Mouse (Mus musculus) E14TG2a.4 (cell line): ENCODE measurements around the gene Mast3.

Experiments used
- CTCF ChIP-seq: conservative IDR thresholded peaks from 2 replicates; pipeline ENCODE4 v1.5.1; 2014; ENCODE audit warnings: low read length
- NANOG ChIP-seq: IDR thresholded peaks from 2 replicates; pipeline ENCODE4 v1.6.1; 2014; ENCODE audit warnings: borderline replicate concordance, low read length, mixed read lengths
- POU5F1 ChIP-seq: IDR thresholded peaks from 2 replicates; pipeline ENCODE4 v1.6.1; 2014; ENCODE audit warnings: low read length, borderline replicate concordance

GRCm38 (mm10) chr8:70801830-70802229 lies 3.0 kb downstream of the Mast3 start:
- TF ChIP-seq CTCF, result no peak
- TF ChIP-seq NANOG, result no peak
- no peak for TF ChIP-seq POU5F1
